Mouse (Mus musculus) liver, embryonic 15.5 days (tissue): ENCODE data around the gene Slc22a13. TPM values are rescaled to one million over a fixed set of nuclear protein-coding genes. Genes with fewer than 3 reads are reported as not detected.

Source experiments
- polyA plus RNA-seq: library from polyadenylated mRNA; unstranded; fragments of >200 nt; fragmentation: Nextera tagmentation; extraction: Ambion mirVana; gene quantifications from 2 replicates; pipeline ENCODE4 v1.2.1, GENCODE M21; 2015

Slc22a13 gene
- polyA plus RNA-seq, 1 experiment from 2014 or later, result not detected

Other genes starting within 250 kb of the Slc22a13 start
- 10.0 and 11.0 TPM in 2 replicates for gene Vill, start 156.3 kb downstream of the Slc22a13 start, polyA plus RNA-seq
- gene Plcd1, start 115.6 kb downstream of the Slc22a13 start, polyA plus RNA-seq, result 1.2 and 1.8 TPM in 2 replicates
- gene Dlec1, start 106.6 kb downstream of the Slc22a13 start, polyA plus RNA-seq, result 0.06 TPM in 1 of 2 replicates, not detected in the other
- gene Acaa1b, start 52.0 kb downstream of the Slc22a13 start, polyA plus RNA-seq, result 19.0 and 24.7 TPM in 2 replicates
- not detected in 2 replicates for gene Gm47289, start 49.9 kb downstream of the Slc22a13 start, polyA plus RNA-seq
- 4.8 and 5.6 TPM in 2 replicates for gene Oxsr1, start 113.3 kb upstream of the Slc22a13 start, polyA plus RNA-seq
- gene Acaa1a, start 130.6 kb upstream of the Slc22a13 start, polyA plus RNA-seq, result 42.4 and 51.5 TPM in 2 replicates
- 15.3 and 17.0 TPM in 2 replicates for gene Myd88, start 132.3 kb upstream of the Slc22a13 start, polyA plus RNA-seq
- 3.7 and 3.8 TPM in 2 replicates for gene Xylb, start 148.3 kb upstream of the Slc22a13 start, polyA plus RNA-seq
- gene Slc22a14, start 156.5 kb upstream of the Slc22a13 start, polyA plus RNA-seq, result 0.07 TPM in 1 of 2 replicates, not detected in the other
- 3.2 and 3.6 TPM in 2 replicates for gene Acvr2b, start 193.0 kb upstream of the Slc22a13 start, polyA plus RNA-seq
- 5.8 and 6.6 TPM in 2 replicates for gene Exog, start 235.8 kb upstream of the Slc22a13 start, polyA plus RNA-seq